20 mouse cellular contexts compared by ENCODE assay signal in the genomic region with DNA sequence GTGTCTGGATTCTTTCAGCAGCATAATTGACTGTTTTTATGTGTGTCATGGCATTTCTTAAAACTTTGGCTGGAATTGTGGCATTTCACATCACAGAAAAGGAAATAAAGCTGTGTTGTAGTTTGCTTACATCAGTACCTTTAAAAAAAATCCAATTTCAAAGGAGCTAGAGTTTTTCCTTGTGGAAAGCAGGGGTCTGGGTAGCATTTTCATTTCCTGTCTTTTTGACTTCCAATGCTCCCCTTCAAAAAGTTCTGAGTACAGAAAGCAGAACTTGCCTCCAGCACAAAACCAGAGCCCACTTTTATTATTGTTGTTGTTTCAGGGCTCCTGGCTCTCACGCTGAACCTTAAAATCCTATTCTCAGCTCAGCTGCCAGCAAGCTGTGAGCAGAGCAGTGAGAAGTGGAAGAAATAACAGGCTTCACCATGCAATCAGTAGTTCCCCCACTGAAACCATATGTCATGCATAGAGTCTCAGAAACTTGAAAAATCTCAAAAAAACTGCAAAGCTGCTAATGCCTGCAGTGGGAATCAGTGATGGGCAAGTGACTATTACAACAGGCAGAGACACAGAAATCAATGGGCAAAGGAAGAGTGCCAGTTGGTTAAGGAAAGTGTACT.
DNase-seq lines count a peak whose midpoint lies in the region; ATAC-seq and TF ChIP-seq lines count a peak whose summit lies in the region.
"Had no signal": no experiment of that assay in that cellular context is flagged by ENCODE, and none has a peak within 500 bp of the region (broad histone marks: within the 10 kb centered on the region; RNA-seq: fewer than 3 reads in every experiment).

No protein-coding gene starts in this region.

- no peak; the same call in 1 of the 2 replicates for ATAC-seq in kidney, embryonic 14.5 days (ENCODE audit: low FRiP score, low TSS enrichment)
- no peak for ATAC-seq in lung, postnatal 0 days
- ATAC-seq in stomach, postnatal 0 days (ENCODE audit: low FRiP score, low TSS enrichment): no peak
- ATAC-seq: intestine, embryonic 15.5 days had no signal

- no peak for TF ChIP-seq POLR2A in brain, embryonic 14.5 days (IDR thresholded peaks at IDR 0.05; ENCODE audit: borderline replicate concordance, extremely low read depth, insufficient read depth, insufficient read length, poor library complexity, severe bottlenecking)

- no peak overlapping the region for H3K4me3 ChIP-seq in kidney, embryonic 14.5 days (ENCODE audit: low read length)
- no peak overlapping the region for H3K4me3 ChIP-seq in limb, embryonic 10.5 days
- no peak overlapping the region for H3K4me3 ChIP-seq in lung, postnatal 0 days (ENCODE audit: low read depth, low read length)
- H3K4me3 ChIP-seq in stomach, postnatal 0 days (ENCODE audit: low read depth, low read length): no peak overlapping the region
- H3K4me3 ChIP-seq: embryonic facial prominence, embryonic 13.5 days; hindbrain, embryonic 12.5 days; intestine, embryonic 15.5 days; midbrain, embryonic 12.5 days; myocyte; neural tube, embryonic 15.5 days had no signal

- no peaks in the 10 kb centered on the region for H3K9me3 ChIP-seq in kidney, embryonic 14.5 days (ENCODE audit: control insufficient read depth, low read length)
- H3K9me3 ChIP-seq in limb, embryonic 10.5 days (replicated peaks): no peaks in the 10 kb centered on the region
- H3K9me3 ChIP-seq in lung, postnatal 0 days (ENCODE audit: low read length): no peaks in the 10 kb centered on the region
- no peaks in the 10 kb centered on the region for H3K9me3 ChIP-seq in stomach, postnatal 0 days (ENCODE audit: control insufficient read depth, low read length)
- H3K9me3 ChIP-seq: embryonic facial prominence, embryonic 13.5 days; G1E; hindbrain, embryonic 12.5 days; intestine, embryonic 15.5 days; midbrain, embryonic 12.5 days; neural tube, embryonic 15.5 days had no signal

- WGBS in kidney, embryonic 14.5 days: 48% methylated on average over 1 of the region's 1 CpGs
- 32% methylated on average over 1 of the region's 1 CpGs for WGBS in limb, embryonic 10.5 days
- WGBS in lung, postnatal 0 days: 68% methylated on average over 1 of the region's 1 CpGs
- 33% methylated on average over 1 of the region's 1 CpGs for WGBS in stomach, postnatal 0 days

- no peaks in the 10 kb centered on the region for H3K27me3 ChIP-seq in kidney, embryonic 14.5 days (ENCODE audit: control insufficient read depth, insufficient read depth, low read length)
- no peaks in the 10 kb centered on the region for H3K27me3 ChIP-seq in limb, embryonic 10.5 days (ENCODE audit: low read depth, poor library complexity, severe bottlenecking)
- no peaks in the 10 kb centered on the region for H3K27me3 ChIP-seq in lung, postnatal 0 days (replicated peaks; ENCODE audit: insufficient read depth, low read length)
- no peaks in the 10 kb centered on the region for H3K27me3 ChIP-seq in stomach, postnatal 0 days (ENCODE audit: control insufficient read depth, insufficient read depth, low read length)
- H3K27me3 ChIP-seq: embryonic facial prominence, embryonic 13.5 days; hindbrain, embryonic 12.5 days; intestine, embryonic 15.5 days; midbrain, embryonic 12.5 days; neural tube, embryonic 15.5 days had no signal

- H3K9ac ChIP-seq in kidney, embryonic 14.5 days (ENCODE audit: low read depth, low read length): no peak overlapping the region
- no peak overlapping the region for H3K9ac ChIP-seq in lung, postnatal 0 days (replicated peaks; ENCODE audit: low read depth)
- H3K9ac ChIP-seq in stomach, postnatal 0 days (ENCODE audit: low read length): no peak overlapping the region
- H3K9ac ChIP-seq: embryonic facial prominence, embryonic 13.5 days; hindbrain, embryonic 12.5 days; intestine, embryonic 15.5 days; midbrain, embryonic 12.5 days; neural tube, embryonic 15.5 days had no signal

- H3K36me3 ChIP-seq in kidney, embryonic 14.5 days (ENCODE audit: control insufficient read depth, insufficient read depth, low read length): no peaks in the 10 kb centered on the region
- no peaks in the 10 kb centered on the region for H3K36me3 ChIP-seq in limb, embryonic 10.5 days
- no peaks in the 10 kb centered on the region for H3K36me3 ChIP-seq in lung, postnatal 0 days (ENCODE audit: insufficient read depth, low read length)
- H3K36me3 ChIP-seq in stomach, postnatal 0 days (ENCODE audit: control insufficient read depth, insufficient read depth, low read length): no peaks in the 10 kb centered on the region
- H3K36me3 ChIP-seq: embryonic facial prominence, embryonic 13.5 days; G1E; hindbrain, embryonic 12.5 days; intestine, embryonic 15.5 days; midbrain, embryonic 12.5 days; neural tube, embryonic 15.5 days had no signal

- H3K4me2 ChIP-seq in kidney, embryonic 14.5 days (replicated peaks; ENCODE audit: low read depth, low read length): no peak overlapping the region
- no peak overlapping the region for H3K4me2 ChIP-seq in lung, postnatal 0 days (replicated peaks; ENCODE audit: low read depth, low read length)
- no peak overlapping the region for H3K4me2 ChIP-seq in stomach, postnatal 0 days (replicated peaks; ENCODE audit: low read depth)
- H3K4me2 ChIP-seq: embryonic facial prominence, embryonic 13.5 days; hindbrain, embryonic 12.5 days; intestine, embryonic 15.5 days; midbrain, embryonic 12.5 days; neural tube, embryonic 15.5 days had no signal

- H3K27ac ChIP-seq in kidney, embryonic 14.5 days (ENCODE audit: low read depth, low read length): peak overlapping the region; percentile 1; the same call in 1 of the 2 replicates
- peak overlapping the region; percentile 59; the same call in 1 of the 2 replicates for H3K27ac ChIP-seq in limb, embryonic 10.5 days
- no peak overlapping the region for H3K27ac ChIP-seq in lung, postnatal 0 days (ENCODE audit: low read length)
- H3K27ac ChIP-seq in stomach, postnatal 0 days (replicated peaks): no peak overlapping the region
- H3K27ac ChIP-seq: embryonic facial prominence, embryonic 13.5 days; hindbrain, embryonic 12.5 days; intestine, embryonic 15.5 days; macrophage; midbrain, embryonic 12.5 days; neural tube, embryonic 15.5 days had no signal

- no peak for TF ChIP-seq EP300 in lung, postnatal 0 days (IDR thresholded peaks at IDR 0.05)
- TF ChIP-seq EP300 in stomach, postnatal 0 days (optimal IDR thresholded peaks at IDR 0.05): no peak

- no peak for TF ChIP-seq CTCF in brain, embryonic 14.5 days (IDR thresholded peaks at IDR 0.05; ENCODE audit: borderline replicate concordance, extremely low read depth, insufficient read depth, insufficient read length)
- TF ChIP-seq CTCF in lung, postnatal 0 days (IDR thresholded peaks at IDR 0.05): no peak
- no peak for TF ChIP-seq CTCF in stomach, postnatal 0 days (IDR thresholded peaks at IDR 0.05; ENCODE audit: low read depth)

- H3K4me1 ChIP-seq in kidney, embryonic 14.5 days (ENCODE audit: control insufficient read depth, insufficient read depth, low read length): no peaks in the 10 kb centered on the region
- peaks cover 7% of the 10 kb centered on the region; the same call in 1 of the 2 replicates for H3K4me1 ChIP-seq in limb, embryonic 10.5 days
- no peaks in the 10 kb centered on the region for H3K4me1 ChIP-seq in lung, postnatal 0 days (ENCODE audit: insufficient read depth, low read depth, low read length)
- no peaks in the 10 kb centered on the region for H3K4me1 ChIP-seq in stomach, postnatal 0 days (replicated peaks; ENCODE audit: control insufficient read depth, insufficient read depth)
- H3K4me1 ChIP-seq: embryonic facial prominence, embryonic 13.5 days; hindbrain, embryonic 12.5 days; intestine, embryonic 15.5 days; midbrain, embryonic 12.5 days; neural tube, embryonic 15.5 days had no signal

- no peak for DNase-seq in kidney, postnatal 25 days
- peak; percentile 8 for DNase-seq in brain, adult 2 months (ENCODE audit: low read depth, low spot score)
- peak; percentile 41 for DNase-seq in brain, embryonic 14.5 days (ENCODE audit: low read depth)
- DNase-seq in limb, embryonic 10.5 days (ENCODE audit: low spot score): no peak
- DNase-seq in lung, postnatal 0 days (ENCODE audit: low spot score): no peak
- DNase-seq in stomach, postnatal 0 days (ENCODE audit: low spot score): no peak
- DNase-seq: gastrocnemius, postnatal 10 days; kidney, postnatal 36 days; lung, adult 2 months; right cerebral cortex, postnatal 25 days; thymus, postnatal 25 days had no signal

Comparison
In these comparisons a context has a peak if more than half of its experiments do, and no peak if none do; other contexts are left out.
1. H3K27ac ChIP-seq: peak in kidney, embryonic 14.5 days (single experiment) and limb, embryonic 10.5 days (single experiment); none in lung, postnatal 0 days (single experiment) and stomach, postnatal 0 days (single experiment).
2. DNase-seq: peak in brain, adult 2 months (single experiment) and brain, embryonic 14.5 days (single experiment); none in kidney, postnatal 25 days (0 of 2), limb, embryonic 10.5 days (single experiment), lung, postnatal 0 days (single experiment) and stomach, postnatal 0 days (single experiment).